Mouse (Mus musculus): ENCODE measurements around the gene Gfra1. TPM values are rescaled to one million over a fixed set of nuclear protein-coding genes. Genes with fewer than 3 reads are reported as not detected.

Gene Gfra1
- polyA plus RNA-seq, 1 experiment from 2014 or later: 16.7 TPM

DNA sequence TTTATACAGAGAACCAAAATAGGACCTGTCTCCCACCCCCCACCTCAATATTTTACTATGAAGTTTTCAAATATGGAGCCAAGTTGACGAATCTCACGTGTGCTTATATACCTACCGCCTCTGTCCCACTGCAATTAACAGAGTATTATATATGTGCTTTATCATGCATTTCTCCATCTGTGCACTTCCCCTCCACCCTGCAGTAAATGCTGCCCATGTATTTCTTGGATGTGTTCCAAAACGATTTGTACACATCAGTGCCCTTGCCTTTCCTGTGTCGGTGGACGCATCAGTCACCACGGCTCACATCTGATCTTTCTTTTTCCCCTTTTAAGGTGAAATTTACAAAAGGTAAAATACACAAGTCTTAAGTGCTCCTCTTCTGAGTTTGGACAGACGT is 77.7 kb downstream of the Gfra1 start:
- Histone ChIP-seq H3K27ac (no peak overlapping the region), H3K9ac (no peak overlapping the region), H3K36me3 (replicated peaks) (no peaks in the 10 kb centered on the region), H3K4me1 (peaks cover 3% of the 10 kb centered on the region; the same call in 1 of the 2 replicates), H3K4me3 (replicated peaks) (no peak overlapping the region), H3K4me2 (no peak overlapping the region), H3K9me3 (no peaks in the 10 kb centered on the region), H3K27me3 (no peaks in the 10 kb centered on the region)
- 80% methylated on average over 8 of the region's 8 CpGs for WGBS
- no peak for ATAC-seq (ENCODE audit: low FRiP score)

DNA sequence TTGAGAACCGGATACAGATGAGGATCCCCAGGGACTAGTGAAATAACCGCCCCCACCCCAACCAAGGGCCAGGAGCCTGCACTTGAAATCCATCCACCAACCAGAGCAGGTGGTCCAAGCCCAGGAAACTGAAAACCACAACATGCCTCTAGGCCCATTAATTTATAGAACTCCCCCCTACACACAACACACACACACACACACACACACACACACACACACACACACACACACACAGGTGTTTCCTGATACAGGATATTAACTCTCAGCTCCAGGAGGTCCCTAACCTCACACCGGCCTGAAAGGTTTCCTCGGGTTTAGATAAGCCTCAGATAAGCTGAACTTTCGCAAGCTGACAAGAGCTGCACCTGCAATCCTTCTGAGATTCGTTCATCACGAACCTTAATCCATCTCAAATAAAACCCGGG is 79.0 kb downstream of the Gfra1 start:
- Histone ChIP-seq H3K27me3 (no peaks in the 10 kb centered on the region), H3K4me3 (replicated peaks) (no peak overlapping the region), H3K4me1 (peaks cover 6% of the 10 kb centered on the region; the same call in 1 of the 2 replicates), H3K36me3 (replicated peaks) (no peaks in the 10 kb centered on the region), H3K9ac (no peak overlapping the region), H3K9me3 (no peaks in the 10 kb centered on the region), H3K27ac (no peak overlapping the region), H3K4me2 (no peak overlapping the region)
- no peak for ATAC-seq (ENCODE audit: low FRiP score)
- WGBS: 81% methylated on average over 8 of the region's 8 CpGs

DNA sequence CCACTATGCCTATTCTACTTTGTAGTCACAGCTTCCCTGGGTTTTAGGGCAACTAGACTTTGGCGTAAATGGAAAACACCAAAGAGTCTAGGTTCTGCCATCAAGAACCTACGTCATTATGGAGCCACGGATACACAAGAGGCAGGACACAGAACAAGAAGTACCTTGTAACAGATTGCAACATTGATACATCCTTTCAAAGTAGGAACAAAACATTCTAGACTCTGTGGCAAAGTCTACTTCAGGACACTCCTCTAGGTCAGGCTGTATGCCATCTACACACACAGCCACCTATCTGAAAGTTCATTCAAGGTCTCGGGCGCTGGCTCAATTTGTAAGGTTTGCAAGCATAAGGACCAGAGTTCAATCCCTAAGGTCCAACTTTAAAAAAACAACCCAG is 81.1 kb downstream of the Gfra1 start:
- Histone ChIP-seq H3K4me3 (replicated peaks) (no peak overlapping the region), H3K36me3 (replicated peaks) (no peaks in the 10 kb centered on the region), H3K4me1 (0 out of 2 replicates have a peak, but pooled peaks cover 4% of the 10 kb centered on the region), H3K27me3 (0 out of 2 replicates have a peak, but pooled peaks cover 10% of the 10 kb centered on the region), H3K4me2 (no peak overlapping the region), H3K9me3 (no peaks in the 10 kb centered on the region), H3K27ac (no peak overlapping the region), H3K9ac (no peak overlapping the region)
- WGBS: 98% methylated on average over 5 of the region's 5 CpGs
- no peak for ATAC-seq (ENCODE audit: low FRiP score)

DNA sequence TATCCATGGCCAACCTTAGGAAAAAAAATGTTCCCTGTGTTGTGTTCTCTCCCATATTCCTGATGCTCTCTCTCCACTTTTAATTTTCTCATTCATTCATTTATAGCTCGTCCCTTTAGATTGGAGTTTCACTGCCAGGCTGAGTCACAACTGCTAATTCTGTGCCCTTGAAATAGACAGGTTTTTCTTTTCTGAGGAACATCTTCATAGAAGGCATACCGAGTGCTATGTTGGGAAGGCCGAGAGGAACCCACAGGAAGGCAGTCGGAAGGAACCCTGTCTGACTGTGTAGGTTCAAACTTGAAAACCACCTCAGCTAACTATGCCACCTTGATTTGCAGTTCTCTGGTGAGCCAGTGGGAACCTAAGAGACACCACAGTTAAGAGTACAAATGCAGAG is 81.6 kb downstream of the Gfra1 start:
- Histone ChIP-seq H3K27me3 (0 out of 2 replicates have a peak, but pooled peaks cover 10% of the 10 kb centered on the region), H3K27ac (no peak overlapping the region), H3K9me3 (no peaks in the 10 kb centered on the region), H3K4me2 (no peak overlapping the region), H3K36me3 (replicated peaks) (no peaks in the 10 kb centered on the region), H3K9ac (no peak overlapping the region), H3K4me3 (replicated peaks) (no peak overlapping the region), H3K4me1 (peaks cover 6% of the 10 kb centered on the region)
- WGBS: 95% methylated on average over 4 of the region's 4 CpGs
- ATAC-seq (ENCODE audit: low FRiP score): no peak

DNA sequence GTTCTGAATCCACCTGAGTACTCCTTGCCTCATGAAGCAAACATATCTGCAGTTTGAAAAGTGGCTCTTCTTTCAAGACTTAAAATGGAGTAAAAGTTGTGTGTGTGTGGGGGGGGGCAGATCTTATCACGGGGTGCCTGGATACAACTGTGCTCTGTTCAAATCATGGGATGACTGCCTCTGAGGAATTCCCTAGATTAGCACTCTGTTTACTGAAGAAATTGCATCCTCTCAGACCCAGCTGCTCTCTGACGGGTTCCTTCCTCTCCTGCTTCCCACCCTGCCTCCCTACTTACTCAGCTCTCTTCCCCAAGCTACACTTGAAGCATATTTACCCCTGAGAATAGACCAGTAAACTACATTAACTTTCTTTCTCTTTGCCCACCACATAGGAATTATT is 87.2 kb downstream of the Gfra1 start:
- no peaks in the 10 kb centered on the region for H3K36me3 ChIP-seq (replicated peaks)
- ATAC-seq (ENCODE audit: low FRiP score): no peak

DNA sequence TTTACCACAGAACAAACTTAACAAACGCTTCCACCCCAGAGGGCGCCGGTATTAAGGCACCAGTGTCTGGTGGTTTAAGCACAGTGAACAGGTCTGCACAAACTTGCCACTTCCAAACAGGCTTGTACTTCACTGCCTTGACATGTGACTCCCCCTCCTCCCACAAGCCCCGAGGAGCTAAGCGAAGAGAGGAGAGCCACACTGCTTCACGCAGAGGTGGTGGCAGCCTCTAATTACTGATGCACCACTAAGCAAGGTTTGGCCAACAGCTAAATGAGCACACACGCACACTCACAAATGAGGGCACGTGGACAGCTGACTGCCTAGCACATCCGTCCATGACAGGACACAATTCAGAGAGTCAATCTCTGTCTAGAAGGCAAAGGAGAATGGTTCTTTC is 91.0 kb downstream of the Gfra1 start:
- no peaks in the 10 kb centered on the region for H3K36me3 ChIP-seq (replicated peaks)
- H3K4me2 ChIP-seq: no peak overlapping the region
- H3K9me3 ChIP-seq: no peaks in the 10 kb centered on the region
- 39% methylated on average over 9 of the region's 9 CpGs for WGBS
- ATAC-seq (ENCODE audit: low FRiP score): 0 out of 2 replicates have a peak, but pooled peaks have one; percentile 39
- no peak overlapping the region for H3K9ac ChIP-seq
- H3K27me3 ChIP-seq: peaks cover 42% of the 10 kb centered on the region; the same call in 1 of the 2 replicates
- no peak overlapping the region for H3K27ac ChIP-seq
- H3K4me1 ChIP-seq: peaks cover 15% of the 10 kb centered on the region
- H3K4me3 ChIP-seq (replicated peaks): no peak overlapping the region

More for the DNA sequence above, 87.2 kb downstream of the Gfra1 start:
- Histone ChIP-seq H3K4me2 (no peak overlapping the region), H3K27me3 (peaks cover 45% of the 10 kb centered on the region; the same call in 1 of the 2 replicates), H3K9ac (no peak overlapping the region), H3K4me3 (replicated peaks) (no peak overlapping the region), H3K27ac (no peak overlapping the region), H3K9me3 (no peaks in the 10 kb centered on the region), H3K4me1 (peaks cover 18% of the 10 kb centered on the region)
- 79% methylated on average over 2 of the region's 2 CpGs for WGBS

DNA sequence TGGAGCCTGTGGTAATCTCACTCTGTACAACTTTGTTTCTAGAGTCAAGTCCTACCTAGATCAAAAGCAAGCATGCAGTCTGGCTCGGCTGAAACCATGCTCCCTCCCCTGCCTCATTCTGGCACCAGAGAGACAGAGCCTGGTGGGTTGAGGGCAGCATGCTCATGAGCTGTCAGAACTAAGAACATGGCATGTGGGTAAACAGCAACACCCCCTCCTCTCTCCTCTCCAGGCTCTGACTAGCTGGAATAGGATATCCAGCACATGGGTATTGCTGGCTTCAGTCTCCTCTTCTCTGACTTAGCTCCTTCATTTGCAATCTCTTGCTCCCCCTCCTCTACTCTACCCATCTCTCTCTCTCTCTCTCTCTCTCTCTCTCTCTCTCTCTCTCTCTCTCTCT is 94.7 kb downstream of the Gfra1 start:
- WGBS: 83% methylated on average over 1 of the region's 1 CpGs
- no peak overlapping the region for H3K4me3 ChIP-seq (replicated peaks)
- no peak overlapping the region for H3K9ac ChIP-seq
- H3K27me3 ChIP-seq: peaks cover 23% of the 10 kb centered on the region; the same call in 1 of the 2 replicates
- no peaks in the 10 kb centered on the region for H3K36me3 ChIP-seq (replicated peaks)
- H3K4me2 ChIP-seq: no peak overlapping the region
- H3K9me3 ChIP-seq: no peaks in the 10 kb centered on the region
- no peak for ATAC-seq (ENCODE audit: low FRiP score)
- no peak overlapping the region for H3K27ac ChIP-seq
- peaks cover 10% of the 10 kb centered on the region; the same call in 1 of the 2 replicates for H3K4me1 ChIP-seq

DNA sequence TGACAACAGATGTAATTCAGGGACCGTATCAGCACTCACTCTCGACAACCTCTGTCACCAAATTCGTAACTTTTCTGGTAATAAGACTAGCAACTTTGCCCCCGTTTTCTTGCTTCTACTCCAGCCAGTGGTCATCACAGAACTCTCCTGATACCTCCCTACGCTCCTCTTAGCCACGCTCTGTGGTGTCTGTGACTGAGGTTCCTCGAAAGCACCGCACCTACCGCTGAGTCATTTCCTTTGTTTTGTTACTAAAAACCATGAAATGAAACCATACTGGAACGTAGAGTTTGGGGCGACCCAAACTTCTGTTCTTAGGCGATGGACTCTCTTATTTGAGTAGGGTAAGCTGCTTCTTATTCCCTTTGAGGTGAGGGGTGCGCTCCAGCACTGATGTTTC is 97.6 kb downstream of the Gfra1 start:
- no peak overlapping the region for H3K4me3 ChIP-seq (replicated peaks)
- peaks cover 11% of the 10 kb centered on the region for H3K4me1 ChIP-seq
- H3K36me3 ChIP-seq (replicated peaks): no peaks in the 10 kb centered on the region
- no peak overlapping the region for H3K27ac ChIP-seq
- no peak for ATAC-seq (ENCODE audit: low FRiP score)
- no peak overlapping the region for H3K9ac ChIP-seq
- no peaks in the 10 kb centered on the region for H3K9me3 ChIP-seq
- H3K4me2 ChIP-seq: no peak overlapping the region
- 91% methylated on average over 13 of the region's 13 CpGs for WGBS
- peaks cover 16% of the 10 kb centered on the region for H3K27me3 ChIP-seq

DNA sequence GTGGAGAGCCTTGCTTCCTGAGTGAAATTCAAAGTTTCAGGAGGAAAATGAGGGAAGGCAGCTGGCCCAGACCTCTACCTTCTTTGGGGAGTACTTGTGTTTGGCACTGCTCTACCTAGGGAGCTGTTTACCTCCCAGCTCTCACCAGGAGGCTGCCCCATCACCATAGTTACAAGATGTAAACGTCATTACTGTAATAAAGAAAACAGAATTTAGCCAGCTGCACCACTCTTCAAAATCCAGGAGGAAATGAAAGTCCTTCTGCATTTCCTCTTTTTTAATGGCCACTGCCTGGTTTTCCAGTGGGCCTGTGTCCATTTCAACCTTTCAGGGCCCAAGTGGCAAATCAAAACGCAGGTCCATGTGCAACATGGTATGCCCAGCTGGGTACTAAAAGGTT is 101.8 kb downstream of the Gfra1 start:
- WGBS: 44% methylated on average over 2 of the region's 2 CpGs
- H3K4me3 ChIP-seq (replicated peaks): no peak overlapping the region
- H3K9ac ChIP-seq: no peak overlapping the region
- no peak for ATAC-seq (ENCODE audit: low FRiP score)
- H3K27me3 ChIP-seq: peaks cover 35% of the 10 kb centered on the region
- peak overlapping the region; percentile 8; the same call in 1 of the 2 replicates for H3K27ac ChIP-seq
- no peak overlapping the region for H3K4me2 ChIP-seq
- peaks cover 41% of the 10 kb centered on the region for H3K4me1 ChIP-seq
- H3K9me3 ChIP-seq: no peaks in the 10 kb centered on the region
- no peaks in the 10 kb centered on the region for H3K36me3 ChIP-seq (replicated peaks)

DNA sequence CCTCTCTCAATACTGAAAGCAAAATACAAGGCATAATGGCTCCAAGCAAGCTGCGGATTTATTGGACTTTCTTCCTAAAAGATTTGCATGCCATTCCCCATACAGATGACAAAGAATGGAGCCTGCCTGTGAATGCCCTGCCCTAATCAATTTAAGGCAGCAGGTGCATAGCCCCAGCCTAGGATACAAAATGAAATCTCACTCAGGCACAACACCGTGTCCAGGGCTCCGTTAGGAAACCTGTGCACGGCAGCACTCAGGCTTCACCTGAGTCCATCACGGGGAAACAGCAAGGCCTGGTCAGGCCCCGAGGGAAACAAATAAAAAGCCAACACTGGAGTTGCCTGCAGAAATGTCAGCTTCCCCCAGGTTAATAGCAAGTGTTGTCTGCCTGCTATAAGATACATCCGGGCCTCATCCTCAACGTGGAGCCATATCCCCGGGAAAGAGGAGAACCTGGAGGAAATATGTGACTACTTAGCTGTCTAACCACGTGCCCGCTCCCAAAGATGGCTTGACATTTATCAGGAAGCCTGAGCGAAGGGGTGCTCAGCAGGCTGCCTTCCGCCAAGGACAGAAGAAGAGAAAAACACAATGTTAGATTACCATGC is 102.3 kb downstream of the Gfra1 start:
- no peak overlapping the region for H3K4me3 ChIP-seq (replicated peaks)
- H3K36me3 ChIP-seq (replicated peaks): no peaks in the 10 kb centered on the region
- ATAC-seq (ENCODE audit: low FRiP score): no peak
- H3K4me1 ChIP-seq: peaks cover 47% of the 10 kb centered on the region
- H3K27me3 ChIP-seq: peaks cover 41% of the 10 kb centered on the region
- no peak overlapping the region for H3K4me2 ChIP-seq
- no peak overlapping the region for H3K9ac ChIP-seq
- 53% methylated on average over 13 of the region's 13 CpGs for WGBS
- peak overlapping the region; percentile 8; the same call in 1 of the 2 replicates for H3K27ac ChIP-seq
- no peaks in the 10 kb centered on the region for H3K9me3 ChIP-seq

DNA sequence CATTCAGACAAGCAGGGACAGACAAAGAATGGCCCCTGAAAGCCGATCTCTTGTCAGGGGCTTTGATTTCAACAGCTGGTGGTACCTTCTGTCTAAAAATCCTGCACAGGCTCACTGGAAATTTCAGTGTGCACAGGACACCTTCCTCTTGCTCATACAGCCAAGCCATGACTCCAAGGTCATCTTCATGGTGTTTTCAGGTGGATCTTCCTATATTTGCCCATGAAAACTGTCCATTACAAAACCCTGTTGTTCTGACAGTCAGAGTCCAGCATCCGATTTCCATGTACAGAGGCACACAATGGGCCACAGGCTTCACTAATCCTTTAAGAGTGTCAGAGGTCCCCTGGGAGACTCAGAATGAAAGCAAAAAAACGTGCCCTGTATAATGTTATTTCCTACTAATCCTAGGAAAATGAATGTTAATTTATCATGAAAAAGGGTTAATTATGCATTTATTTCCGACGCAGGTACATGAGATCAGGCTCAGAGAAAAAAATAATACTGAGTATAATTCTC is 105.8 kb downstream of the Gfra1 start:
- Histone ChIP-seq H3K27me3 (peaks cover 50% of the 10 kb centered on the region), H3K27ac (peak overlapping the region; percentile 63; the same call in 1 of the 2 replicates), H3K4me1 (peaks cover 57% of the 10 kb centered on the region), H3K4me3 (replicated peaks) (no peak overlapping the region), H3K4me2 (peak overlapping the region; percentile 20; the same call in 1 of the 2 replicates), H3K36me3 (replicated peaks) (no peaks in the 10 kb centered on the region), H3K9me3 (no peaks in the 10 kb centered on the region), H3K9ac (no peak overlapping the region)
- 5% methylated on average over 5 of the region's 5 CpGs for WGBS
- peak; percentile 58; the same call in 1 of the 2 replicates for ATAC-seq (ENCODE audit: low FRiP score)

DNA sequence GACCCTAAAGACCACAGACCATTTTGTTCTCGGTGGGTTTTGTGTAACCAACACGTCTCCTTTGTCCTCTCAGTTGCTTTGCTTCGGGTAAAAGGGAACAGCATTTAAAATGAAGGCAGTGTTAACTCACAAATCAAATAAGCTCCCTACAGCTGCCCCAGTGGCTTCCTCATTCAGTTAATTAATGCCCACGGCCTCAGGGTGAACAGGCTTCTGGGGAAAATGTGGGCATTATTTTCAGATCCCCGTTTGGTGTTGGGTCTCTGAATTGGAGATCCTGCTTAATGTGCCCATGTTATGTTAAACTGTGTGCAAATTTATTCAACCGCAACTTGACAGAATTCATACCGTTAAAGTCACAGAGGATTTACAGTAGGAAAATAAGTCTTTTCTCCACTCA is 110.6 kb downstream of the Gfra1 start:
- Histone ChIP-seq H3K36me3 (replicated peaks) (no peaks in the 10 kb centered on the region), H3K4me3 (replicated peaks) (no peak overlapping the region), H3K4me2 (no peak overlapping the region), H3K27me3 (peaks cover 49% of the 10 kb centered on the region), H3K27ac (no peak overlapping the region), H3K9ac (no peak overlapping the region), H3K9me3 (no peaks in the 10 kb centered on the region), H3K4me1 (peaks cover 32% of the 10 kb centered on the region)
- no peak for ATAC-seq (ENCODE audit: low FRiP score)
- 23% methylated on average over 7 of the region's 7 CpGs for WGBS

DNA sequence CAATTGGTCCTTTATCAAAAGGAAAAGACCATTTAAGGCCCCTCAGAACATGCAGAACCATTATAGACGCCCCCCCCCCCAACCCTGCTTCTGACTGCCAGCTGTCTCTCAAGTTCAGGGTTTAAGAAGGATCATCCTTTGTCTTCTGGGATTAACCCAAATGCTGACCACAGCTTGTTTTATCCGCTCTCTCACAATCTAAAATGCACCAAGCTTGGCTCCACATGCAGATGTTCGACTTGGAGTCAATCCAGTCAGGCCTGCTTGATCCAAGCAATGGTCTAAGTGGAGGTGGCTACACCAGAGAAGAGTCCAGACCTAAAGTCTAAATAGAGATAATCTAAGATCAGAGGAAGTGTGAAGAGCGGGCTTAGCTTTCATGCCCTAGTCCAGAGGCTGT is 114.4 kb downstream of the Gfra1 start:
- 86% methylated on average over 4 of the region's 4 CpGs for WGBS
- no peaks in the 10 kb centered on the region for H3K9me3 ChIP-seq
- no peak overlapping the region for H3K27ac ChIP-seq
- H3K4me2 ChIP-seq: no peak overlapping the region
- peaks cover 21% of the 10 kb centered on the region for H3K4me1 ChIP-seq
- no peaks in the 10 kb centered on the region for H3K36me3 ChIP-seq (replicated peaks)
- peaks cover 45% of the 10 kb centered on the region for H3K27me3 ChIP-seq
- no peak overlapping the region for H3K4me3 ChIP-seq (replicated peaks)
- H3K9ac ChIP-seq: no peak overlapping the region
- no peak for ATAC-seq (ENCODE audit: low FRiP score)
